Mouse (Mus musculus) right cerebral cortex, postnatal 36 days (tissue): ENCODE measurements around the gene Nup35.
A peak's percentile ranks its signal among the peaks of the same experiment; 100 is the strongest.

Experiments used
- DNase-seq, 2 experiments: peaks; one replicate each; pipeline ENCODE4 v3.0.0; 2022; ENCODE audit warnings: low spot score in 2 of 2, mixed read lengths in 1 of 2

Nup35 gene

GRCm38 (mm10) chr2:80616854-80617737 is at the start of gene Nup35, which contains the start of gene Dusp19:
Nup35 (plus strand) TSS chr2:80617236.
Dusp19 (plus strand) TSS chr2:80617045.
- peak; percentile 93 for DNase-seq

- no peak for DNase-seq
These were observed 49.6 kb upstream of the Nup35 start for GRCm38 (mm10) chr2:80567411-80567810.

DNA sequence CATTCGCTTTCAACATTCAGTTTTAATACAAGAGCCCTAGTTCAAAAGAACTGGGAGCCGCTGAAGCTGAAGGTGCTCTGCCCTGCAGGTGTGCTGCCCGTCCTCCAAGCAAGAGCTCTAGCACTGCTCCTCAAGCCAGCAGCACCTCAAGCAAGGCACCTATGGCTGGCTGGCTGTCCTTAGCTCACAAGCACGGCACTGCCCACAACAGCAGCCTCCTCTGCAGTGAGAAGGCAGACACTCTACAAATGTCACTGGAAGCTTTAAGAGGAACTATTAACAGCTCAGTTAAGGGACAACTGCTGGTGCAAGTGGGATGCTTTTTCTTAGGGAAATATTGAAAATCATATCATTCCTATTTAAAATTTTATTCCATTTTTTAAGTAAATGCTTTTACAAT is 46.4 kb upstream of the Nup35 start:
- no peak for DNase-seq

DNA sequence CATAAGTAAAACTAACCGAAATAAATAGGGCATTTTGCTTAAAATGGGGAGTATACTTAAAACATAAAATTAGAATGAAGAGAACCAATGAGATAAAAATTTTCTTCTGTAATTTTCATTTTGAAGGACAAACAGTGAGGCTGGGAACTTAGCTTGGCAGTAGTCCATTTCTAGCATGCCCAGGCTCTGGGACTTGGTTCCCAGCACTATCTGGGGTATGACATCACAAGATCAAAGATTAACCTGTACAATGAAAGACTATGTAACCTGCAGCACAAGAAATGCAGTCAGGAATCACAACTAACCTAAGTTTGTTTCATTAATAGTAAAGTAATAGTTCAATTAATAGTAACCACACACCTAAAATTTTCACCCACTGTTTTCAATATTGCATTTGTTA is 39.8 kb upstream of the Nup35 start:
- no peak for DNase-seq

GRCm38 (mm10) chr2:80579253-80579891 is 37.7 kb upstream of the Nup35 start:
- DNase-seq, result no peak

DNA sequence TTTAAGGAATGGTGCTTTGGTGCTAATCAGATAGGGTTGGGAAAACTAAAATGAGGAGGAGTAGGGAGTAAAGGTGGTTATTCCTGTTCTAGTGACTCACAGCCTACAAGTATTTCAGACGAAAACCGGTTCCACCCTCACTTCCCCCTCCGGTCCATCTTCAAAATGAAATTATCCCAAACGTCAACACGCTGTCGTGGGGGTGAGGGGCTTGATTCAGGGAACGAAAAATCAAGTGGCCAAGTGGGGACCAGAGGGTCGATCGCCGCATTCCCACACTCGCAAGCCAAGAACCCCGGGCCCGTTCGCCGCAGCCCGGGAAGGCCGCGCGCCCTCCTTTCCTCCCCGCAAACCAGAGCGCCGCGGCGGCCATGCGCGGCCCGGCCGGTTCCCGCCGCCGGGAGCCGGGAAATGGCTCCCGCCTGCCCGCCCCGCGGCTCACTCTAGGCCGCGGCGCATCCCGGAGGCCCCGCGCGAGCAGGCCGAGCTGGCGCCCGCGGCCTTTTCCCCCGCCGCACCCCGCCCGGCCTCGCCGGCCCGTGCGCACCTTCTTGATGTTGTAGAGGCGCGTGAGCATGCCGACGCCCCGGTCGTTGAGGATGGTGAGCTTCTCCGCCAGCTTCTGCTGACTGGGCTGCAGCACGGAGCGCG is 36.6 kb upstream of the Nup35 start:
- peak in 1 of 2 experiments; percentile 22 for DNase-seq

- DNase-seq, result peak; percentile 73 to 79
These were observed 35.9 kb upstream of the Nup35 start, which contains the start of gene Nckap1 for GRCm38 (mm10) chr2:80581043-80581711. Nckap1 (minus strand) TSS chr2:80581380.

DNA sequence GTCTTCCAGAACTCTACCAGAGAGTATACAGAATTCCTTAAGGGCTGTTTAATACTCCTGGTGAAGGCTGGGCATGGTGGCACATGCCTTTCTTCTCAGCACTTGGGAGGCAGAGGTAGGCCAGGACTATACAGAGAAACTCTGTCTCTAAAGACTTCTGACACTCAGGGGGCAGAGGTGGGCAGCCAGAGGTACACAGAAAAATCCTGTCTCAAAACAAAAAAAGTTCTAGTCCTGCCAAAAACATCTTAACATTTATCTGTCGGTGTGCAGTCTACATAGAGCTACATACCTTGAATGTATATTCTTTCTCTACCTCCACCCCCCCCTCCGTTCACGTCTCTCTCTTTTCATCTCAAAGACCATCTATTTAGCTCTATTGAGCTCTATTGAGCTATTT is 34.7 kb upstream of the Nup35 start:
- no peak for DNase-seq

DNA sequence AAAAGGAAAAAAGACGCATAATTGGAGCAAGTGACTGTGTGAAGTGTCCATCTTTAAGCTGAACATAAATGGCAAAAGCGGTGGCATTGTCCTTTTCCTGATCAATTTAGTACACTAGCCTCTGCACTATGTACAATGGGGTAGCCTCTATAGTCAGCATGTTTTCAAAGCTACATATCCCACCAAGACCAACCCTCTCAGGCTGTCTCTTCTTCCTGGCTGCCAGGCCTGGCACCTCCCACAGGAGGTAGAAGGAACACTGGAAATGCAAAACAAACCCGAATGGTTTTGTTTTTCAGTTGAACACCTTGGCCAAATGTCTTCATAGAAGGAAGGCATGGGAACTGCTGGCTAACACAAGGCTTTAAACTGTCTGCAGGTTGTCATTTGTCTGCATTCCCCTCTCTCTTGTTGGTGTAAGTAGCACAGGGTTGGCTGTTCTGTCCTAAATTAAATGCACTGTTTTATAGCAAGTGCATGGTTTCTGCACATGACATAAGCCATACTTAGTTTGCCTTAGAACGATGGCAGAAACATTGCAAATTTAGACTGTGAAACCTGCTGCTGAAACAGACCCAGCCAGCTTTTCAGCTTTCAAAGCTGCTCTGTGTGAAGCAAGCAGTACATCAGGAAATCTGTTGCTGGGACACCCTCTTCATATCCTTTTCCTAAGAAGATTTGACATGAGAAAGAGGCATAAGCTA is 22.7 kb upstream of the Nup35 start:
- DNase-seq, result peak; percentile 26 to 75

DNA sequence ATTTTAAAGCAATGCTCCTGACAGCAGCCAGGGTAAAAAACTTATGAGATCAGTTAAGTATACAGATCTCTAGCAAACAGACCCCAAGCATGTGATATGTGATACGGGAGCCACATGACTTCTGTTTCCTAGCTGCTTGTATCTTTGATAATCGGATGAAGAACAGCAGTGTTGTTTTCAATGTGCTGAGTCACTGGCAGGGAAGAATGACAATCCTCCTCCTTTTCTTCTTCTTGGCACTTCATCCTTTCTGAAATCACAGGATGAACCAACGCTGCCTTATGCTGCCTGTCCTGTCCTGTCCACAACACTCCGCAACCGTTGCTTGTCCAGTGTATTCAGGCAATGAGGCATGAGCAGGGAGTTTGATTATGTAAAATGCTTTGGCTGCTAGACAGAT is 20.1 kb upstream of the Nup35 start:
- DNase-seq, result no peak

GRCm38 (mm10) chr2:80599850-80600249 is 17.2 kb upstream of the Nup35 start:
- no peak for DNase-seq

- DNase-seq, result no peak
These were observed 16.4 kb upstream of the Nup35 start for GRCm38 (mm10) chr2:80600611-80601010.

GRCm38 (mm10) chr2:80602756-80603155 is 14.3 kb upstream of the Nup35 start:
- DNase-seq, result no peak

DNA sequence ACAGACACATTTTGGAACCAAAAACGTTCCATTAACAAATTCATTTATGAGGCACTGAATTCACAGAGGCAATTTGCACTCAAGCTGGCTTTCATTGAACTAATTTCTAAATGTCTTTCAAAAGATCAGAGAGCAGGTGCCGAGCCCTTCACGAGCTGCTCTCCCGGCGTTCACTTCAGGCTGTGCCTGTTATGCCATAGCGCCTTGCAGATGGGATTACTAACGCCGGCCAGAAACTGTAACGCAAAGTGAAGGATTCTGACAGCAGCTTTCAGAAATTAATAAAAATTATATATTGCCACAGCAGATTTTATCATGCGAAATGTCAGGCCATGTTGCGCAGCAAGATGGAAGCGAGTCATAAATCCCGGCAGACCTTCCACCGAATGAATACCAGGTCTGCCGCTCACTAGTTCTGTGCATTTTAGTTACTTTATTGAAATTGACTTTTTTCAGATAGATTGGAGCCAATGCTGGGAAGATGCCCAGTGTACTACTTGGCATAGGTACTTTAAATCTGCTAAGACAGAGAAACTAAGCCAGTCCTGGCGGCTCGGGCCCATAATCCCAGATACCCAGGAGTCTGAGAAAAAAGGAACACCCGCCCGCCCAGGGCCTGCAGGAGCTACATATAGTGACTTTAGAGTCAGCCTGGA is 13.1 kb upstream of the Nup35 start:
- no peak for DNase-seq

GRCm38 (mm10) chr2:80612286-80612685 is 4.8 kb upstream of the Nup35 start:
- DNase-seq, result no peak

GRCm38 (mm10) chr2:80612796-80613195 is 4.2 kb upstream of the Nup35 start:
- no peak for DNase-seq

- DNase-seq, result no peak
These were observed 2.0 kb downstream of the Nup35 start for GRCm38 (mm10) chr2:80618991-80619390.

DNA sequence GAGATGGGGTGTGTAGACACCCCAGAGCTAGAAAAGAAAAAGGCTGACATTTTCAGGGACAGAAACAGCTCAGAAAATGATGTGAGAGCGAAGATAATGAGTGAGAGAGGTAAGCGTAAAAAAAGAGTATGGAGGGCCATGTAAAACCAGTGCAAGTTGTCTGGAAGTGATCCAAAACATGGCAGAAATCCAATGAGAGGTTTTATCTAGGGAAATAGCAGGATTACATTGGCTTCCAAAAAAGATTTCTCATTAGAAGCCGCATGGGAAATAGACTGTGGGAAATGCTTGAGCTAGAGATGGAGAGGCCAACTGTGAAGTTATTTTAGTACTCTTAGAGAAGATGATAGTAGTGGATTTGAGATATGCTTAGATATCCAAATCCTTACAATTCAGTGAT is 4.9 kb downstream of the Nup35 start:
- DNase-seq, result no peak

DNA sequence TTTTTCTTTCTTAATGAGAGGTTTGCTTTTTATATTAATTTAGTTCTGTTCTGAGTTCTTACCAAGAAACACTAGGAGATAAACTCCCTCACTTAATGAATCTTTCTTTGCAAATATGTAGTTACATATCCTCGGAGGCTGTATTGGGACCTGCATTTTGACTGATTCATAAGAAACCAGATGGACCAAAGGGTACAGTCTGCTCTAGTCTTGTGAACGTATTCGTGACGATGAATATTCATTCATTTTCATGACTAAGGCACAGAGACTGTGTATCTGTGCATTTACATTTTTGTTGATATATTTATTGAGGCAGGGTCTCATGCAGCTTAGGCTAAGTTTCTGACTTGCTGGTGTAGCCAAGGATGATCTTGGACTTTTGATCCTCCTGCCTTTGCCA is 7.5 kb downstream of the Nup35 start:
- DNase-seq, result no peak

- DNase-seq, result peak; percentile 15 to 45
These were observed 15.4 kb downstream of the Nup35 start for GRCm38 (mm10) chr2:80632336-80633026.
